Comparison of ENCODE assay signal across 9 mouse cellular contexts in the genomic region with DNA sequence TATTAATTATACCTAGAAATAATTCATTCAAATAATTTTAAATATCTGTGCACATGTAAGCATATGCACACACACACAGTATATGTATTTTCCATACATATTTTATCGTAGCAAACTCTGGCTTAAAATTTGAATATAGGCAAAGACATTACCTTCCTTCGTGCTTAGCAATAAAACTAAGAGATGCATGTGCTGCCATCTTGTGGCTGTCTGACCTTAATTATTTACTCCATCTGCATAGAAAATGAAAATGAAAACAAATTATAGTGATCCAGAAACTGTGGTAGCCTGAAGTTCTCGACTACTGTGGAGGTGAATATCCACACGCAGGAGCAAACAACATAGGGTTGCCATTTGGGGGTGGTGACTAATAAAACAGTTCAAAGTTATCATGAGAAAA. TPM values are rescaled to one million over a fixed set of nuclear protein-coding genes. Genes with fewer than 3 reads are reported as not detected.
DNase-seq lines count a peak whose midpoint lies in the region; ATAC-seq and TF ChIP-seq lines count a peak whose summit lies in the region.
"Had no signal": no experiment of that assay in that cellular context is flagged by ENCODE, and none has a peak within 500 bp of the region (broad histone marks: within the 10 kb centered on the region; RNA-seq: fewer than 3 reads in every experiment).

No protein-coding gene starts in this region.

- no peak overlapping the region for H3K4me2 ChIP-seq in heart, embryonic 11.5 days
- H3K4me2 ChIP-seq in forebrain, embryonic 12.5 days: no peak overlapping the region
- no peak overlapping the region for H3K4me2 ChIP-seq in stomach, postnatal 0 days (replicated peaks; ENCODE audit: low read depth)

- no peak overlapping the region for H3K4me3 ChIP-seq in heart, embryonic 11.5 days (ENCODE audit: low read depth, low read length)
- H3K4me3 ChIP-seq in forebrain, embryonic 12.5 days (replicated peaks): no peak overlapping the region
- peak overlapping the region; percentile 7; the same call in 1 of the 2 replicates for H3K4me3 ChIP-seq in macrophage (ENCODE audit: inconsistent target)
- H3K4me3 ChIP-seq in stomach, postnatal 0 days (ENCODE audit: low read depth, low read length): no peak overlapping the region

- no peaks in the 10 kb centered on the region for H3K27me3 ChIP-seq in heart, embryonic 11.5 days (ENCODE audit: control insufficient read depth, insufficient read depth, low read length)
- no peaks in the 10 kb centered on the region for H3K27me3 ChIP-seq in forebrain, embryonic 12.5 days
- no peaks in the 10 kb centered on the region for H3K27me3 ChIP-seq in stomach, postnatal 0 days (ENCODE audit: control insufficient read depth, insufficient read depth, low read length)

- no peak overlapping the region for H3K27ac ChIP-seq in heart, embryonic 11.5 days (ENCODE audit: low read depth, low read length)
- no peak overlapping the region for H3K27ac ChIP-seq in forebrain, embryonic 12.5 days
- H3K27ac ChIP-seq in macrophage: no peak overlapping the region
- H3K27ac ChIP-seq in stomach, postnatal 0 days (replicated peaks): no peak overlapping the region

- no peak overlapping the region for H3K9ac ChIP-seq in heart, embryonic 11.5 days (ENCODE audit: low read depth, low read length)
- H3K9ac ChIP-seq in forebrain, embryonic 12.5 days: no peak overlapping the region
- H3K9ac ChIP-seq in stomach, postnatal 0 days (ENCODE audit: low read length): no peak overlapping the region

- DNase-seq in heart, adult 8-10 months (ENCODE audit: low spot score): peak; percentile 53
- peak; percentile 53 to 55 for DNase-seq in B cell, adult 2 months
- peak; percentile 87 for DNase-seq in brain, adult 2 months (ENCODE audit: low read depth, low spot score)
- peak; percentile 78 for DNase-seq in kidney, postnatal 10 days
- DNase-seq in stomach, postnatal 0 days (ENCODE audit: low spot score): peak; percentile 40

- WGBS in heart, embryonic 11.5 days (ENCODE audit: insufficient replicate concordance): 54% methylated on average over 4 of the region's 4 CpGs
- WGBS in forebrain, embryonic 12.5 days: 47% methylated on average over 4 of the region's 4 CpGs
- WGBS in macrophage (ENCODE audit: missing documents): 2% methylated on average over 4 of the region's 4 CpGs
- 35% methylated on average over 4 of the region's 4 CpGs for WGBS in stomach, postnatal 0 days

- no peaks in the 10 kb centered on the region for H3K9me3 ChIP-seq in heart, embryonic 11.5 days (replicated peaks; ENCODE audit: control insufficient read depth, low read length)
- no peaks in the 10 kb centered on the region for H3K9me3 ChIP-seq in forebrain, embryonic 12.5 days
- H3K9me3 ChIP-seq in stomach, postnatal 0 days (ENCODE audit: control insufficient read depth, low read length): no peaks in the 10 kb centered on the region

- TF ChIP-seq CTCF in stomach, postnatal 0 days (IDR thresholded peaks at IDR 0.05; ENCODE audit: low read depth): peak; percentile 77

- no peak for ATAC-seq in heart, embryonic 11.5 days (replicated peaks; ENCODE audit: insufficient number of reproducible peaks, low FRiP score, low TSS enrichment)
- peak; percentile 68; the same call in 1 of the 2 replicates for ATAC-seq in forebrain, embryonic 12.5 days (ENCODE audit: low FRiP score)
- no peak for ATAC-seq in stomach, postnatal 0 days (ENCODE audit: low FRiP score, low TSS enrichment)

- no peaks in the 10 kb centered on the region for H3K4me1 ChIP-seq in heart, embryonic 11.5 days (ENCODE audit: control insufficient read depth, insufficient read depth, low read length)
- no peaks in the 10 kb centered on the region for H3K4me1 ChIP-seq in forebrain, embryonic 12.5 days
- H3K4me1 ChIP-seq in stomach, postnatal 0 days (replicated peaks; ENCODE audit: control insufficient read depth, insufficient read depth): no peaks in the 10 kb centered on the region

- H3K36me3 ChIP-seq in heart, embryonic 11.5 days (ENCODE audit: control insufficient read depth, insufficient read depth, low read length): no peaks in the 10 kb centered on the region
- no peaks in the 10 kb centered on the region for H3K36me3 ChIP-seq in forebrain, embryonic 12.5 days (replicated peaks)
- no peaks in the 10 kb centered on the region for H3K36me3 ChIP-seq in macrophage (ENCODE audit: inconsistent target)
- H3K36me3 ChIP-seq in stomach, postnatal 0 days (ENCODE audit: control insufficient read depth, insufficient read depth, low read length): no peaks in the 10 kb centered on the region

- no peaks in the 10 kb centered on the region for H3K79me2 ChIP-seq in macrophage (ENCODE audit: inconsistent target)

- no peak for TF ChIP-seq EP300 in stomach, postnatal 0 days (optimal IDR thresholded peaks at IDR 0.05)

RNA-seq across cellular contexts. Expression of a gene that starts 14.6 kb away (rescaled TPM):
- not detected for total RNA-seq in heart, adult 8-10 months (2022)
- polyA plus RNA-seq in heart, embryonic 11.5 days (2014; fragmentation: Nextera tagmentation; extraction: Ambion mirVana): not detected in 2 replicates
- polyA plus RNA-seq in forebrain, embryonic 12.5 days (2016; fragmentation: Nextera tagmentation; extraction: Ambion mirVana): not detected in 2 replicates
- total RNA-seq in macrophage (2018; cell fraction: chromatin; rRNA removed): not detected
- total RNA-seq in macrophage (2018; cell fraction: cytosol; rRNA removed): not detected
- total RNA-seq in macrophage (2018; cell fraction: nucleus; rRNA removed): not detected
- not detected in 3 replicates for polyA plus RNA-seq in macrophage (2018)
- 0.08 TPM in 1 of 2 replicates, not detected in the other for polyA plus RNA-seq in stomach, postnatal 0 days (2015; fragmentation: Nextera tagmentation; extraction: Ambion mirVana)
- total RNA-seq: layer of hippocampus, postnatal 36 days had no signal

RNA-seq across cellular contexts. Expression of a gene that starts 42.2 kb away (rescaled TPM):
- 10 to 100 TPM; 10.2 to 13.0 (median 11.6) TPM for total RNA-seq in heart, adult 8-10 months (2022)
- 40.1 and 41.2 TPM in 2 replicates for polyA plus RNA-seq in heart, embryonic 11.5 days (2014; fragmentation: Nextera tagmentation; extraction: Ambion mirVana)
- polyA plus RNA-seq in forebrain, embryonic 12.5 days (2016; fragmentation: Nextera tagmentation; extraction: Ambion mirVana): 21.7 and 22.7 TPM in 2 replicates
- total RNA-seq in macrophage (2018; cell fraction: chromatin; rRNA removed): 100 to 1,000 TPM in 4 of 26 experiments, 10 to 100 TPM in 18, 1 to 10 TPM in 4; 7.2 to 150 (median 21.7) TPM
- total RNA-seq in macrophage (2018; cell fraction: cytosol; rRNA removed): 100 to 1,000 TPM in 3 of 26 experiments, 10 to 100 TPM in 23; 14.6 to 148 (median 23.3) TPM
- total RNA-seq in macrophage (2018; cell fraction: nucleus; rRNA removed): 100 to 1,000 TPM in 5 of 26 experiments, 10 to 100 TPM in 21; 11.1 to 170 (median 41.8) TPM
- 9.8 to 17.8 TPM (median 12.4 TPM) in 3 replicates for polyA plus RNA-seq in macrophage (2018)
- 37.2 and 41.0 TPM in 2 replicates for polyA plus RNA-seq in stomach, postnatal 0 days (2015; fragmentation: Nextera tagmentation; extraction: Ambion mirVana)
